Mouse (Mus musculus) myocyte (in vitro differentiated cells): Measurements from ENCODE around the gene Ranbp1. TPM values are rescaled to one million over a fixed set of nuclear protein-coding genes. Genes with fewer than 3 reads are reported as not detected.

Experiments used
- H3K27me3 ChIP-seq: one replicate; pipeline ENCODE4 v1.6.1; 2011; ENCODE audit not compliant: control insufficient read depth, insufficient read depth, insufficient read length
- H3K36me3 ChIP-seq: one replicate; pipeline ENCODE4 v1.6.1; 2011; ENCODE audit not compliant: control insufficient read depth, insufficient read depth
- H3K4me2 ChIP-seq: one replicate; pipeline ENCODE4 v1.6.1; 2011; ENCODE audit warnings: low read depth, control low read depth
- H3K4me3 ChIP-seq: one replicate; pipeline ENCODE4 v1.5.1; 2011; ENCODE audit warnings: mild to moderate bottlenecking, control low read depth, moderate library complexity
- H3K79me2 ChIP-seq: one replicate; pipeline ENCODE4 v1.6.1; 2011; ENCODE audit not compliant: control insufficient read depth, insufficient read depth
- H3ac ChIP-seq: one replicate; pipeline ENCODE4 v1.6.1; 2011; ENCODE audit not compliant: control insufficient read depth, insufficient read length
- CEBPB ChIP-seq: IDR thresholded peaks from 2 replicates; pipeline ENCODE4 v1.6.1; 2011; ENCODE audit warnings: mild to moderate bottlenecking, moderate library complexity; ENCODE audit not compliant: poor library complexity, insufficient read depth, severe bottlenecking
- E2F4 ChIP-seq: IDR thresholded peaks from one replicate; pipeline ENCODE4 v1.6.1; 2011; ENCODE audit warnings: mild to moderate bottlenecking, control low read depth, moderate library complexity; ENCODE audit not compliant: insufficient read depth
- MAX ChIP-seq: IDR thresholded peaks from one replicate; pipeline ENCODE4 v1.6.1; 2011; ENCODE audit warnings: low read depth, mild to moderate bottlenecking, control low read depth
- MYOD1 ChIP-seq, 3 experiments: IDR thresholded peaks; one replicate each; pipeline ENCODE4 v1.6.1; 2011; ENCODE audit warnings: control low read depth in 2 of 3, low read depth in 2 of 3, mild to moderate bottlenecking in 2 of 3, moderate library complexity in 1 of 3; ENCODE audit not compliant: insufficient read length in 2 of 3, control insufficient read depth in 1 of 3
- MYOG ChIP-seq, 3 experiments: IDR thresholded peaks; one replicate each; pipeline ENCODE4 v1.6.1; 2011; ENCODE audit warnings: control low read depth in 2 of 3, low read depth in 2 of 3, mild to moderate bottlenecking in 2 of 3; ENCODE audit not compliant: insufficient read length in 2 of 3, control insufficient read depth in 1 of 3, insufficient read depth in 1 of 3
- POLR2A ChIP-seq: IDR thresholded peaks from one replicate; pipeline ENCODE4 v1.6.1; 2011; ENCODE audit warnings: low read depth, mild to moderate bottlenecking, control low read depth, moderate library complexity; ENCODE audit not compliant: insufficient read length
- POLR2AphosphoS2 ChIP-seq: IDR thresholded peaks from one replicate; pipeline ENCODE4 v1.6.1; 2011; ENCODE audit warnings: low read depth, control low read depth; ENCODE audit not compliant: insufficient read length
- REST ChIP-seq: IDR thresholded peaks from one replicate; pipeline ENCODE4 v1.6.1; 2011; ENCODE audit warnings: mild to moderate bottlenecking, control low read depth, moderate library complexity; ENCODE audit not compliant: insufficient read depth, insufficient read length
- SRF ChIP-seq: IDR thresholded peaks from one replicate; pipeline ENCODE4 v1.6.1; 2011; ENCODE audit warnings: low read depth; ENCODE audit not compliant: control insufficient read depth, insufficient read length
- TCF12 ChIP-seq: IDR thresholded peaks from one replicate; pipeline ENCODE4 v1.6.1; 2011; ENCODE audit warnings: mild to moderate bottlenecking, control low read depth; ENCODE audit not compliant: poor library complexity, insufficient read depth, severe bottlenecking
- TCF3 ChIP-seq: IDR thresholded peaks from one replicate; pipeline ENCODE4 v1.6.1; 2011; ENCODE audit warnings: low read depth, control low read depth; ENCODE audit not compliant: insufficient read length
- USF1 ChIP-seq: IDR thresholded peaks from one replicate; pipeline ENCODE4 v1.6.1; 2011; ENCODE audit warnings: low read depth, mild to moderate bottlenecking, control low read depth, moderate library complexity
- polyA plus RNA-seq: library from polyadenylated mRNA; unstranded; fragments of >200 nt; fragmentation: generic; extraction: Trizol; gene quantifications from one replicate; pipeline ENCODE4 v1.2.1, GENCODE M21; 2012; ENCODE audit warnings: missing spikeins

The Ranbp1 gene
- polyA plus RNA-seq, 1 experiment: 150 TPM

DNA sequence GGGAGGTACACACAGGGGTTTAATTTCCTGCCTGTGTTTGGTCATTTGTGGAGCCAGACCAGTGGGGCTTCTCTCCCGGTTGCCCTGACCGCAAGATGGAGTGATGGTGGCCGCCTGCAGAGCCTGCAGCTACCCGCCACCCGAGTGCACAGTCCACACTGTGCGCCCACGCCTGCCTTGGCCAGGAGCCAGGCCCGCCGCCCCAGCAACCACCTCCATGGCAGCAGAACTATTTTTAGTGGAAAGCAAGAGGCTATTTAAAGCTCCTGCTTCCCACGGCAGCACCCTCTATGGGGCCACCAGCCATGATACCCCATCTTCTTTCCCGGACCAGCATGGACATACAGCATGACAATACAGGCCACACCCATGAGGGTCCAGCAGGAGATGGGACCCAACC lies 18.9 kb downstream of the Ranbp1 start:
- TF ChIP-seq MYOD1 (IDR thresholded peaks at IDR 0.05; ENCODE audit: control insufficient read depth in 1 of 3, insufficient read length in 2 of 3, low read depth in 2 of 3): peak in 1 of 3 experiments; percentile 35
- no peak for TF ChIP-seq MYOG (IDR thresholded peaks at IDR 0.05; ENCODE audit: control insufficient read depth in 1 of 3, insufficient read depth in 1 of 3, insufficient read length in 2 of 3, low read depth in 2 of 3)
- H3K36me3 ChIP-seq: peaks cover 5% of the 10 kb centered on the region
- peaks cover 53% of the 10 kb centered on the region for H3K79me2 ChIP-seq
- H3K4me3 ChIP-seq: no peak overlapping the region
- peak overlapping the region; percentile 66 for H3K4me2 ChIP-seq
- no peaks in the 10 kb centered on the region for H3K27me3 ChIP-seq
- H3ac ChIP-seq: no peak overlapping the region

- peaks cover 5% of the 10 kb centered on the region for H3K36me3 ChIP-seq
- H3K4me3 ChIP-seq: no peak overlapping the region
- H3ac ChIP-seq: no peak overlapping the region
- no peak for TF ChIP-seq TCF3
- TF ChIP-seq USF1: no peak
- TF ChIP-seq MAX: no peak
- no peak for TF ChIP-seq CEBPB
- no peak for TF ChIP-seq MYOD1 (IDR thresholded peaks at IDR 0.05; ENCODE audit: control insufficient read depth in 1 of 3, insufficient read length in 2 of 3, low read depth in 2 of 3)
- TF ChIP-seq REST: no peak
- no peak for TF ChIP-seq SRF
- no peak for TF ChIP-seq POLR2AphosphoS2
- TF ChIP-seq POLR2A: no peak
- TF ChIP-seq E2F4: no peak
- TF ChIP-seq MYOG (IDR thresholded peaks at IDR 0.05; ENCODE audit: control insufficient read depth in 1 of 3, insufficient read depth in 1 of 3, insufficient read length in 2 of 3, low read depth in 2 of 3): no peak
- no peak for TF ChIP-seq TCF12
- no peaks in the 10 kb centered on the region for H3K27me3 ChIP-seq
- peaks cover 46% of the 10 kb centered on the region for H3K79me2 ChIP-seq
- peak overlapping the region; percentile 46 for H3K4me2 ChIP-seq
Measured at GRCm38 (mm10) chr16:18228856-18229255, 19.7 kb downstream of the Ranbp1 start.

GRCm38 (mm10) chr16:18227897-18228422 lies 20.6 kb downstream of the Ranbp1 start:
- no peak for TF ChIP-seq USF1
- no peak for TF ChIP-seq MAX
- no peak for TF ChIP-seq TCF3
- TF ChIP-seq TCF12: no peak
- H3K27me3 ChIP-seq: no peaks in the 10 kb centered on the region
- H3K4me2 ChIP-seq: no peak overlapping the region
- no peak overlapping the region for H3ac ChIP-seq
- H3K79me2 ChIP-seq: peaks cover 38% of the 10 kb centered on the region
- peaks cover 5% of the 10 kb centered on the region for H3K36me3 ChIP-seq
- H3K4me3 ChIP-seq: no peak overlapping the region

GRCm38 (mm10) chr16:18227187-18227586 lies 21.3 kb downstream of the Ranbp1 start:
- H3K36me3 ChIP-seq: peaks cover 5% of the 10 kb centered on the region
- TF ChIP-seq E2F4: no peak
- no peak for TF ChIP-seq MAX
- no peak for TF ChIP-seq POLR2AphosphoS2
- no peak for TF ChIP-seq MYOD1 (IDR thresholded peaks at IDR 0.05; ENCODE audit: control insufficient read depth in 1 of 3, insufficient read length in 2 of 3, low read depth in 2 of 3)
- TF ChIP-seq TCF3: no peak
- no peak for TF ChIP-seq TCF12
- no peak for TF ChIP-seq POLR2A
- TF ChIP-seq REST: no peak
- no peak for TF ChIP-seq MYOG (IDR thresholded peaks at IDR 0.05; ENCODE audit: control insufficient read depth in 1 of 3, insufficient read depth in 1 of 3, insufficient read length in 2 of 3, low read depth in 2 of 3)
- no peak for TF ChIP-seq CEBPB
- TF ChIP-seq SRF: no peak
- TF ChIP-seq USF1: no peak
- no peak overlapping the region for H3K4me3 ChIP-seq
- no peak overlapping the region for H3K4me2 ChIP-seq
- H3K79me2 ChIP-seq: peaks cover 34% of the 10 kb centered on the region
- H3K27me3 ChIP-seq: no peaks in the 10 kb centered on the region
- H3ac ChIP-seq: no peak overlapping the region

- H3K36me3 ChIP-seq: peaks cover 5% of the 10 kb centered on the region
- no peaks in the 10 kb centered on the region for H3K79me2 ChIP-seq
- TF ChIP-seq MAX (no peak), E2F4 (no peak), USF1 (no peak), REST (no peak), POLR2A (no peak), TCF3 (no peak), MYOD1 (IDR thresholded peaks at IDR 0.05; ENCODE audit: control insufficient read depth in 1 of 3, insufficient read length in 2 of 3, low read depth in 2 of 3) (no peak), CEBPB (no peak), MYOG (IDR thresholded peaks at IDR 0.05; ENCODE audit: control insufficient read depth in 1 of 3, insufficient read depth in 1 of 3, insufficient read length in 2 of 3, low read depth in 2 of 3) (no peak), TCF12 (no peak), SRF (no peak), POLR2AphosphoS2 (no peak)
- H3K4me2 ChIP-seq: no peak overlapping the region
- no peak overlapping the region for H3ac ChIP-seq
- no peaks in the 10 kb centered on the region for H3K27me3 ChIP-seq
- H3K4me3 ChIP-seq: no peak overlapping the region
Measured at GRCm38 (mm10) chr16:18222188-18222587, 26.3 kb downstream of the Ranbp1 start.
